Mouse (Mus musculus): ENCODE measurements around the gene Sh3pxd2b.

DNA sequence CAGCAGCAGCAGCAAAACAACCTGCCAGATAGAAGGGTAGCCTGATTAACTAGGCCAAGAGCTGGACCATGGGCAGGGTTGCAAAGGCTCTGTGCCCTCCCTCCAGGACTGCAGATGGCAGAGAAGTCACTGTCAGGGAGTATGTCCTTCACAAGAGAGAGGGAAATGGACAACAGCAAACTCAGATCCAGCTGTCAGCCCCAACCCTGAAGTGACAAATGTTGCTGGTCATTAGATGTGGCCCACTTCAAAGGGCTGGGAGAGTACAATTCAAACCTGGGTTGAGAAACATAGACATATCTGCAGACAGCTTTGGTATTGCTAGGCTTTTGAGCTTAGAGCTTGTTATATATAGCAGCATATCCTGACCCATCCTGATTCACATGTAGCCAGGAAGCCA lies 32.3 kb downstream of the Sh3pxd2b start:
- TF ChIP-seq CTCF (IDR thresholded peaks at IDR 0.05; ENCODE audit: low read depth): no peak
- TF ChIP-seq EP300 (IDR thresholded peaks at IDR 0.05; ENCODE audit: low read depth): no peak

All from heart, postnatal 0 days (tissue).